Mouse (Mus musculus) small intestine, adult 2 months (tissue): ENCODE measurements around the gene Znhit2.

Experiments
- CTCF ChIP-seq: fragments of 200-500 bp; IDR thresholded peaks from 2 replicates; pipeline ENCODE4 v1.5.1; 2012; ENCODE audit warnings: low read depth, mild to moderate bottlenecking, control low read depth, inconsistent platforms, low read length, moderate library complexity, mixed read lengths; ENCODE audit not compliant: insufficient replicate concordance, insufficient read length; ENCODE audit errors: extremely low read depth
- POLR2A ChIP-seq: fragments of 200-500 bp; IDR thresholded peaks from 2 replicates; pipeline ENCODE4 v1.6.1; 2012; ENCODE audit warnings: low read depth, mild to moderate bottlenecking, control low read depth, inconsistent platforms, low read length, moderate library complexity

DNA sequence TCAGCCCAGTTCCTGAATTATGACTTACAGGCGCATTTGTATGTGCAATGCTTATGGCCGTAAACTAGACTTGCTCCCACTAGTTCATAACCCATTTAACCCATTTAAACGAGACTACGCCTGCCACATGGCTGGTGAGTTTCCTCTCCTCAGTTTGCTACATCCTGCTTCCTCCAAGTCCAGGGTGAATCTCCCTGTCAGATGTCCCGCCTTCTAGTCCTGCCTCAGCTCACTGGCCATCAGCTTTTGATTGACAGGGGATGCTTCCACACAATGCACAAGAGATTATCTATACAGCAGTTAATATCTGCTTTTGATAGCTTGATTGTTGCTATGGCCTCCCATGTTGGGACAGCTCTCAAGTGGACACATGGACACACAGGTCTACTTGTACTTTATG is 6.7 kb upstream of the Znhit2 start:
- TF ChIP-seq CTCF (no peak), POLR2A (no peak)
